Mouse (Mus musculus): ENCODE data around the gene Kdm4a. TPM values are rescaled to one million over a fixed set of nuclear protein-coding genes. Genes with fewer than 3 reads are reported as not detected.

Kdm4a gene
- polyA plus RNA-seq, 1 experiment = 66.6 TPM

DNA sequence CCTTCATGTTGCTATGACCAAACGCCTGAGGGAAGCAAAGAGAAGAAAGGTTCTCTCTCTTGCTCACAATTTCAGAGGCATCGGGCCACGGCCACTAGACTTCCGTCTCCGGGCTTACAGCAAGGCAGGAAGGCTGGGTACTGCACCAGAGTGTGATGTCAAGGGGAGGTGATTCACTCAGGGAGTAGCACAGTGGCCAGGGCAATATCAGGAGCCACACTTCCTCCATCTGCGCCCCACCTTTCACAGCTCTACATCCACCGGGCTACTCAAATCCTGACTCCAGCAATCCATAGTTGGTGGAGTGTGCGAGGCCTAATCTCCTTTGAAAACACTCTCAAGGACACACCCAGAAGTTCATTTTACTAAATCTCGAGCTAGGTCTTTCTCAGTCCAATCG is 62.3 kb downstream of the Kdm4a start:
- peaks cover 4% of the 10 kb centered on the region for H3K79me2 ChIP-seq (ENCODE audit: control insufficient read depth, insufficient read depth)
- no peak overlapping the region for H3K4me2 ChIP-seq (ENCODE audit: low read depth)
- no peak overlapping the region for H3K4me3 ChIP-seq
- TF ChIP-seq POLR2A (IDR thresholded peaks at IDR 0.05; ENCODE audit: insufficient read length, low read depth) = no peak
- TF ChIP-seq REST (IDR thresholded peaks at IDR 0.05; ENCODE audit: insufficient read depth, insufficient read length) = no peak
- no peak for TF ChIP-seq USF1 (IDR thresholded peaks at IDR 0.05; ENCODE audit: low read depth)
- TF ChIP-seq E2F4 (IDR thresholded peaks at IDR 0.05; ENCODE audit: insufficient read depth) = no peak
- H3K27me3 ChIP-seq (ENCODE audit: control insufficient read depth, insufficient read depth, insufficient read length) = no peaks in the 10 kb centered on the region
- H3K36me3 ChIP-seq (ENCODE audit: control insufficient read depth, insufficient read depth) = no peaks in the 10 kb centered on the region
- H3ac ChIP-seq (ENCODE audit: control insufficient read depth, insufficient read length) = no peak overlapping the region

DNA sequence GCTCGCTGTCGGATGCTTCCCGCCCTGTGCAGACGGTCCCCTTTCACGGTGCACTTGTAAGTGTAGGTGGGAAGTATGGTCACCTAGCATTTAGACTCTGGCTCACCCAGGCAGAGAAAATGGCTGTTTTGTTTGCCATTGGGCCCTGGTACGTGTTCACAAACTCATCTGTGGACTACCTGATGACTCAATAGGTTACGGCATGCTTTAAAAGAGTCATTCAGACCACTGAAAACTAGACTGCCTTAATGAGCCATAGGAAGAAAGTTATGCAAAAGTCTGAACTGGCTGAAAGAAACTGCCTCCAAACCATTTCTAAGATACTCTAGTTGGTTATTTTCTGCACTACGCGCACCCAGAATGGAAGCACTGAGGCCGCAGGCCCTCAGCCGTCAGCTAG is 63.7 kb downstream of the Kdm4a start:
- Histone ChIP-seq H3K27me3 (ENCODE audit: control insufficient read depth, insufficient read depth, insufficient read length) (no peaks in the 10 kb centered on the region), H3ac (ENCODE audit: control insufficient read depth, insufficient read length) (no peak overlapping the region), H3K79me2 (ENCODE audit: control insufficient read depth, insufficient read depth) (peaks cover 4% of the 10 kb centered on the region), H3K4me3 (no peak overlapping the region), H3K4me2 (ENCODE audit: low read depth) (no peak overlapping the region), H3K36me3 (ENCODE audit: control insufficient read depth, insufficient read depth) (no peaks in the 10 kb centered on the region)
- TF ChIP-seq SRF (IDR thresholded peaks at IDR 0.05; ENCODE audit: control insufficient read depth, insufficient read length, low read depth) (no peak), TCF12 (IDR thresholded peaks at IDR 0.05; ENCODE audit: insufficient read depth, poor library complexity, severe bottlenecking) (no peak)

DNA sequence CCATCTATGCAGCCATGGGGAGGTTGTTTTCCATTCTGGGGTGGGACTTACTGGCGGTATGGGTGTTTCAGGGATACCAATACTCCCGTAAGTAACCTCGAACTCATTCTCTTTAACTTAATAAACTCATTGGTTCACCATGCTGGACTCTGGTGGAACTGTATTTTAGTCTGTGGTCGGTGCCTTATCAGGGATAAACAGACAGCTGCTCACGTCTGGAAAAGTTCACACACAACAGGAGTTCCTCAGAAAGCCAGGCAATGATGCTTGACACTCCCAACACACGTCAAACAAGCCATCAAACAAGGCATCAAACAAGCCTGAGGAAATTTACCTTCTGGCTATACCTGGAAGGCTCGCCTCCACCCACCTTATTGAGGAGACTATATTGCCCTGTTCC is 64.7 kb downstream of the Kdm4a start:
- Histone ChIP-seq H3K79me2 (ENCODE audit: control insufficient read depth, insufficient read depth) (peaks cover 4% of the 10 kb centered on the region), H3K4me3 (no peak overlapping the region), H3ac (ENCODE audit: control insufficient read depth, insufficient read length) (no peak overlapping the region), H3K36me3 (ENCODE audit: control insufficient read depth, insufficient read depth) (no peaks in the 10 kb centered on the region), H3K4me2 (ENCODE audit: low read depth) (no peak overlapping the region), H3K27me3 (ENCODE audit: control insufficient read depth, insufficient read depth, insufficient read length) (no peaks in the 10 kb centered on the region)
- TF ChIP-seq USF1 (IDR thresholded peaks at IDR 0.05; ENCODE audit: low read depth) = no peak
- no peak for TF ChIP-seq TCF3 (IDR thresholded peaks at IDR 0.05; ENCODE audit: insufficient read length, low read depth)
- TF ChIP-seq POLR2AphosphoS2 (IDR thresholded peaks at IDR 0.05; ENCODE audit: insufficient read length, low read depth) = no peak
- TF ChIP-seq MYOG (IDR thresholded peaks at IDR 0.05; ENCODE audit: control insufficient read depth in 1 of 3, insufficient read depth in 1 of 3, insufficient read length in 2 of 3, low read depth in 2 of 3) = no peak
- TF ChIP-seq REST (IDR thresholded peaks at IDR 0.05; ENCODE audit: insufficient read depth, insufficient read length) = no peak
- no peak for TF ChIP-seq CEBPB (IDR thresholded peaks at IDR 0.05; ENCODE audit: insufficient read depth, poor library complexity, severe bottlenecking)
- TF ChIP-seq MAX (IDR thresholded peaks at IDR 0.05; ENCODE audit: low read depth) = no peak
- TF ChIP-seq MYOD1 (IDR thresholded peaks at IDR 0.05; ENCODE audit: control insufficient read depth in 1 of 3, insufficient read length in 2 of 3, low read depth in 2 of 3) = no peak

DNA sequence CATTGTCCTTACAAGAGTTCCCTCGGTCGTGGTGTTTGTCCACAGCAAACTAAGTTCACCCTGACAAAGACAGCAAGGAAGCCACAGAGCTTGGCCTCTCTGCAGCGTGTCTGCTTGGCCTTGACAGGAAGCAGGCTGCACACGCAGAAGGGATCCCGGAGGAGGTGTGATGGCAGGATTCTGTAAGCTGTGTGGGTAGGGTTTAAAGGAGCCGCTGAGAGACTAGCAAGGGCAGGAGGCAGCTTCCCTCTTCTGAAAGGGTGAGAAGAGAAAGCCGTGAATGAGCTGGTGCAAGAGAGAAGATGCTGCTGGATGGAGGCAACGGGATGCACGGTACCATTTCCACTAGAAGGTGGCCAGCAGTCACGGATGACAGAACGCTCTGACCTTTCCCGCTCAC is 67.2 kb downstream of the Kdm4a start:
- Histone ChIP-seq H3K4me3 (no peak overlapping the region), H3K36me3 (ENCODE audit: control insufficient read depth, insufficient read depth) (no peaks in the 10 kb centered on the region), H3K27me3 (ENCODE audit: control insufficient read depth, insufficient read depth, insufficient read length) (no peaks in the 10 kb centered on the region), H3K79me2 (ENCODE audit: control insufficient read depth, insufficient read depth) (no peaks in the 10 kb centered on the region), H3K4me2 (ENCODE audit: low read depth) (no peak overlapping the region), H3ac (ENCODE audit: control insufficient read depth, insufficient read length) (no peak overlapping the region)
- TF ChIP-seq MYOG (IDR thresholded peaks at IDR 0.05; ENCODE audit: control insufficient read depth in 1 of 3, insufficient read depth in 1 of 3, insufficient read length in 2 of 3, low read depth in 2 of 3) (no peak), USF1 (IDR thresholded peaks at IDR 0.05; ENCODE audit: low read depth) (no peak)

DNA sequence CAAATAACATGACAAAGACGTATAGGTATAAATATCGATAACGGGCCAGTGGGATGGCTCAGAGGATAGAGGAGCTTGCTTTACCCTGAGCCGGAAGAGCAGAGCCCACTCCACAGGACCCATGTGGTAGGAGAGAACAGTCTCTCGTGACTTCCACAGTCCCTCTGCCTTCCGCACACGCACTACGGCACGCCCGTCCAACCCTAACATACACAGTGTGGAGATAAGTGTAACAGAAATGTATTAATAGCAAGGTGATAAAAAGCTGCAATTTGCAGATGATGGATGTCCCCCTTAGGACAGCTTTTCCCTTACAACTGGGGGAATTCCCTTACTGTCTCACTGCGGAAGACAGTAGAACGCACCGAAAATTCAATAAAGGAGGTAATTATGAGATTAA is 70.2 kb downstream of the Kdm4a start:
- no peaks in the 10 kb centered on the region for H3K36me3 ChIP-seq (ENCODE audit: control insufficient read depth, insufficient read depth)
- no peak for TF ChIP-seq E2F4 (IDR thresholded peaks at IDR 0.05; ENCODE audit: insufficient read depth)
- no peak for TF ChIP-seq TCF12 (IDR thresholded peaks at IDR 0.05; ENCODE audit: insufficient read depth, poor library complexity, severe bottlenecking)
- no peak for TF ChIP-seq CEBPB (IDR thresholded peaks at IDR 0.05; ENCODE audit: insufficient read depth, poor library complexity, severe bottlenecking)
- no peak for TF ChIP-seq SRF (IDR thresholded peaks at IDR 0.05; ENCODE audit: control insufficient read depth, insufficient read length, low read depth)
- TF ChIP-seq MYOG (IDR thresholded peaks at IDR 0.05; ENCODE audit: control insufficient read depth in 1 of 3, insufficient read depth in 1 of 3, insufficient read length in 2 of 3, low read depth in 2 of 3) = no peak
- H3ac ChIP-seq (ENCODE audit: control insufficient read depth, insufficient read length) = no peak overlapping the region
- H3K79me2 ChIP-seq (ENCODE audit: control insufficient read depth, insufficient read depth) = no peaks in the 10 kb centered on the region
- H3K4me3 ChIP-seq = no peak overlapping the region
- no peak overlapping the region for H3K4me2 ChIP-seq (ENCODE audit: low read depth)
- H3K27me3 ChIP-seq (ENCODE audit: control insufficient read depth, insufficient read depth, insufficient read length) = no peaks in the 10 kb centered on the region

DNA sequence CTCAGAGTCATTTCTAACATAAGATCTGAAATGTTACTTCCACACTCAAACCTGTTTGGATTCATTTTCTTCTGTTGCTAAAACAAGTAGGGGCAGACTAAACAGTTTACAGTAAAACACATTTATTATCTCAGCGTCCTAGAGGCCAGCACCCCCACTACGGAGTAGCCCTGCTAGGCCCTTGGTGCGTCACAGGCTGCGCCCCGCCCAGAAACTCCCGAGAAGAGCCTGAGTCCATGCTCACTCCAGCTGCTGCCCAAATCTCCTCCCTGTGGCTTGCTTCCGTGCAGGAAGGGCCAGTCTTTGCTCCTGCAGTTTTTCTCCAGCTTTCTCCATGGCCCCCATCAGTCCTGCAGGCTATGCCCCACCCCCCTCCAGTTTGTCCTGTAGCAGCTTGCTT is 71.1 kb downstream of the Kdm4a start:
- H3K4me3 ChIP-seq = no peak overlapping the region
- H3ac ChIP-seq (ENCODE audit: control insufficient read depth, insufficient read length) = no peak overlapping the region
- H3K36me3 ChIP-seq (ENCODE audit: control insufficient read depth, insufficient read depth) = no peaks in the 10 kb centered on the region
- TF ChIP-seq MYOG (IDR thresholded peaks at IDR 0.05; ENCODE audit: control insufficient read depth in 1 of 3, insufficient read depth in 1 of 3, insufficient read length in 2 of 3, low read depth in 2 of 3) = no peak
- TF ChIP-seq POLR2AphosphoS2 (IDR thresholded peaks at IDR 0.05; ENCODE audit: insufficient read length, low read depth) = no peak
- TF ChIP-seq TCF12 (IDR thresholded peaks at IDR 0.05; ENCODE audit: insufficient read depth, poor library complexity, severe bottlenecking) = no peak
- TF ChIP-seq REST (IDR thresholded peaks at IDR 0.05; ENCODE audit: insufficient read depth, insufficient read length) = no peak
- TF ChIP-seq CEBPB (IDR thresholded peaks at IDR 0.05; ENCODE audit: insufficient read depth, poor library complexity, severe bottlenecking) = no peak
- no peak for TF ChIP-seq E2F4 (IDR thresholded peaks at IDR 0.05; ENCODE audit: insufficient read depth)
- TF ChIP-seq TCF3 (IDR thresholded peaks at IDR 0.05; ENCODE audit: insufficient read length, low read depth) = no peak
- no peak for TF ChIP-seq MAX (IDR thresholded peaks at IDR 0.05; ENCODE audit: low read depth)
- TF ChIP-seq USF1 (IDR thresholded peaks at IDR 0.05; ENCODE audit: low read depth) = no peak
- no peak for TF ChIP-seq POLR2A (IDR thresholded peaks at IDR 0.05; ENCODE audit: insufficient read length, low read depth)
- TF ChIP-seq MYOD1 (IDR thresholded peaks at IDR 0.05; ENCODE audit: control insufficient read depth in 1 of 3, insufficient read length in 2 of 3, low read depth in 2 of 3) = no peak
- no peak for TF ChIP-seq SRF (IDR thresholded peaks at IDR 0.05; ENCODE audit: control insufficient read depth, insufficient read length, low read depth)
- no peaks in the 10 kb centered on the region for H3K79me2 ChIP-seq (ENCODE audit: control insufficient read depth, insufficient read depth)
- H3K4me2 ChIP-seq (ENCODE audit: low read depth) = no peak overlapping the region
- H3K27me3 ChIP-seq (ENCODE audit: control insufficient read depth, insufficient read depth, insufficient read length) = no peaks in the 10 kb centered on the region

Measured in myocyte (in vitro differentiated cells).